ENCODE assay signal across 32 mouse cellular contexts in genomic region chrX:166528126-166528525, GRCm38 (mm10). TPM values are rescaled to one million over a fixed set of nuclear protein-coding genes. Genes with fewer than 3 reads are reported as not detected.
"Had no signal": no experiment of that assay in that cellular context is flagged by ENCODE, and none has a peak within 500 bp of the region (broad histone marks: within the 10 kb centered on the region; RNA-seq: fewer than 3 reads in every experiment).

No protein-coding gene starts in this region.

- H3K27ac ChIP-seq: heart, embryonic 13.5 days; heart, embryonic 15.5 days; hindbrain, embryonic 10.5 days; hindbrain, embryonic 12.5 days; hindbrain, embryonic 13.5 days; hindbrain, embryonic 14.5 days; hindbrain, embryonic 15.5 days; hindbrain, postnatal 0 days; intestine, embryonic 15.5 days; kidney, embryonic 15.5 days; kidney, postnatal 0 days; layer of hippocampus, adult 2 months; left cerebral cortex, adult 2 months had no signal

- H3K9me3 ChIP-seq: heart, embryonic 12.5 days; heart, embryonic 13.5 days; heart, embryonic 15.5 days; hindbrain, embryonic 10.5 days; hindbrain, embryonic 12.5 days; hindbrain, embryonic 13.5 days; hindbrain, embryonic 15.5 days; intestine, embryonic 15.5 days; kidney, embryonic 15.5 days had no signal

- H3K36me3 ChIP-seq: heart, embryonic 12.5 days; heart, embryonic 13.5 days; heart, embryonic 15.5 days; hindbrain, embryonic 10.5 days; hindbrain, embryonic 12.5 days; hindbrain, embryonic 13.5 days; hindbrain, embryonic 15.5 days; intestine, embryonic 15.5 days; kidney, embryonic 15.5 days had no signal

- H3K4me3 ChIP-seq: heart, embryonic 12.5 days; heart, embryonic 13.5 days; heart, embryonic 15.5 days; hindbrain, embryonic 10.5 days; hindbrain, embryonic 12.5 days; hindbrain, embryonic 13.5 days; hindbrain, embryonic 15.5 days; intestine, embryonic 15.5 days; kidney, embryonic 15.5 days; layer of hippocampus, adult 2 months; left cerebral cortex, adult 2 months had no signal

- DNase-seq: heart, postnatal 10 days; heart, postnatal 14 days; heart, postnatal 36 days; heart, postnatal 4 days; kidney, adult 11 months; kidney, adult 18-20 months; kidney, adult 2 months; kidney, adult 8-10 months; kidney, adult 9 months; kidney, postnatal 10 days; kidney, postnatal 14 days; kidney, postnatal 25 days; kidney, postnatal 36 days; kidney, postnatal 4 days; layer of hippocampus, adult 9-11 months; layer of hippocampus, postnatal 36 days had no signal

- H3K4me1 ChIP-seq: heart, embryonic 12.5 days; heart, embryonic 13.5 days; heart, embryonic 15.5 days; hindbrain, embryonic 10.5 days; hindbrain, embryonic 12.5 days; hindbrain, embryonic 13.5 days; hindbrain, embryonic 15.5 days; intestine, embryonic 15.5 days; kidney, embryonic 15.5 days had no signal

- H3K27me3 ChIP-seq: heart, embryonic 12.5 days; heart, embryonic 13.5 days; heart, embryonic 15.5 days; hindbrain, embryonic 15.5 days; intestine, embryonic 15.5 days had no signal

- H3K9ac ChIP-seq: heart, embryonic 12.5 days; heart, embryonic 13.5 days; heart, embryonic 15.5 days; hindbrain, embryonic 12.5 days; hindbrain, embryonic 13.5 days; hindbrain, embryonic 14.5 days; hindbrain, embryonic 15.5 days; intestine, embryonic 15.5 days; kidney, embryonic 15.5 days had no signal

RNA-seq across cellular contexts. Expression of gene Egfl6, which starts 57.4 kb away (rescaled TPM):
- total RNA-seq: hematopoietic stem cell, adult 5-6 weeks had no signal
- polyA plus RNA-seq: inflammation-experienced regulatory T-cells, adult 6 months had no signal
